Mouse (Mus musculus): ENCODE measurements around the gene Mettl21e. TPM values are rescaled to one million over a fixed set of nuclear protein-coding genes. Genes with fewer than 3 reads are reported as not detected.
A peak's percentile ranks its signal among the peaks of the same experiment; 100 is the strongest.
"Not testable (repeated sequence)": the region's sequence is repeated elsewhere in the genome, so short reads cannot be mapped to it uniquely, and the experiment has no call there.

Gene Mettl21e
- total RNA-seq (2014; fragmentation: Nextera tagmentation) (not detected in 2 replicates), total RNA-seq (2017) (not detected in 2 replicates)

DNA sequence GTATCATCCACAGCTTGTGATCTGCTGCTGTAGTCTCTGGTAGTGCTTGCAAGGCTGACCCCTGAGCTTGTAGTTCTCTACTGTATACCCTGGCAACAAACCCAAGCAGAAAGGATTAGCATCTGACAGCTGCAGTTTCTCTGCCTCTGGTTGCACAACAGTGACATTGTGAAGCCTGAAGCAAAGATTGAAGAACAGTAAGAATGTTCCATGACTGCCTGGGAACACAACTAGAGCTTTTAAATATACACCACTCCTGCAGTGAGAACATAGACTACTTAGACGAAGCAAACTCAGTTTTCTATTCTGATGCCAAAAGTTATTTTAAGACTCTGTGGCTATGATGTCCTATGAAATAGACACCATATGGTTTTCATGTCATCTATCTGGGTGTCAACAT lies at the start of gene Mettl21e:
Gene Mettl21e, minus strand, starts transcription at position 86 of the 400 bp plus-strand sequence.
- no peak for ATAC-seq (replicated peaks; ENCODE audit: poor library complexity, severe bottlenecking)

DNA sequence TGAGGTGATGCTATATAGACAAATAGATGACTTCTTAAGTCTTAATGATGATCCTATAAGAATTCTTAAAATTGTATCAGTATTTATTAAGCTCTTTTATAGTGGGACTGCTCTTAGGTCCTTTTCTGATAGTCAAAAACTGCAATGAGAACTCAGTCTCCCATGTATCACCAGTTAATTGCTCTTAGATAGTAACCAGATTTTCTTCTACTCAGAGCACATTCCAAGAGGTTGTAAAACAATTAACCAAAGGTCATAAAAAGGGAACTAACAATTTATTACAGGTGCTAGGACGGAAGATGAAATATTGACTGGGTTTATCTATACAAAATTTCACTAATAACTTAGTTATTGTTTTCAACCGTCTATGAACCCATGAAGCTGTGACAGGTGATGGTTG lies 21.7 kb upstream of the Mettl21e start:
- not testable (repeated sequence) for ATAC-seq (replicated peaks; ENCODE audit: poor library complexity, severe bottlenecking)

DNA sequence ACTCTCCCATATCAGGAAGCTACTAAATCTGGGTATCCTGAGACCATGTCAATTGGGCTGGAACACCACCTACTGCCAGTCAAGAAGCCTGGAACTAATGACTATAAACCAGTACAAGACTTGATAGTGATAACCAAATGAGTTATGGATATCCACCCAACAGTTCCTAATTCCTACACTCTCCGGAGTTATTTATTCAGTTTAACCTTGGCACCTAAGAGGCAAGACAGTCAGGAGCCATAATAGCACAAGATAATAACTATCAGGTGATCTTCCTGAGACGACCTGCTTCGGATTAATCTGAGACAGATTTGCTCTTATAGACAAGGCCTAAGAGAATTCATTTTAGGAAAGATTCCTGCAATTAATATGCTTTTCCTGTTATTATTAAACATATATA lies 21.2 kb upstream of the Mettl21e start:
- no peak for ATAC-seq (replicated peaks; ENCODE audit: poor library complexity, severe bottlenecking)

DNA sequence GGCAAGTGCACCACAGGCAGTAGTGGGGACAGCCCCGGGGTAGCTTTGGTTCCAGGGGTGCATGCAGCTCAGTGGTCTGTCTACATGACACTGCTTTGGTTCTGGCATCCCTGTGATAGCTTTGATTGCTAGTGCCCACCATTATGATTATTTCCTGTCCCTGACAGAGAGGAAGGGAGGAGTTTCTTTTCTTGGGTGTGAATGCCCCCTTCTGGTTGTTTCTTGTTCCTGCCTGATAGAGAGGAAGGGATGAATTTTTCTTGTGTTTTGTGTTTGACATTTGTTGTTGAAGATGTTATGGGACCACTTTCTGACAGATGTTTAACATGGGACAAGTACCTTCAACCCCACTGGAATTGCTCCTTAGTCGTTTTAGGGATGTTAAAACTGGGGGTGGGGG lies 18.5 kb upstream of the Mettl21e start:
- ATAC-seq (replicated peaks; ENCODE audit: poor library complexity, severe bottlenecking) = no peak

DNA sequence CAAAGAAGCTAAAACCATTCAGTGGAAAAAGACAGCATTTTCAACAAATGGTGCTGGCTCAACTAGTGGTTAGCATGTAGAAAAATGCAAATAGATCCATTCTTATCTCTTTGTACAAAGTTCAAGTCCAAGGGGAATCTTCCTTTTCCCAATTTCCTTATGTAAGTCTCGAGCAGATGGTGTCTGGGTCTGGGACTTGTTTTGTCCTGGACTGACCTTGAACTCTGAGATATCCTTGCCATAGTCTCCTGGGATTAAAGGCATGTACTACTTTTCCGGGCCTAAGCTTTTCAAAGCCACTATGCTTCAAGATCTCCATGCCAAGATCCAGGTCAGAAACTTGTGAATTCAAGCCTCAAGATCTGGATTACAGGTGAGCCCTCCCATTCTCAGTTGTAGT lies 16.6 kb upstream of the Mettl21e start:
- no peak for ATAC-seq (replicated peaks; ENCODE audit: poor library complexity, severe bottlenecking)

DNA sequence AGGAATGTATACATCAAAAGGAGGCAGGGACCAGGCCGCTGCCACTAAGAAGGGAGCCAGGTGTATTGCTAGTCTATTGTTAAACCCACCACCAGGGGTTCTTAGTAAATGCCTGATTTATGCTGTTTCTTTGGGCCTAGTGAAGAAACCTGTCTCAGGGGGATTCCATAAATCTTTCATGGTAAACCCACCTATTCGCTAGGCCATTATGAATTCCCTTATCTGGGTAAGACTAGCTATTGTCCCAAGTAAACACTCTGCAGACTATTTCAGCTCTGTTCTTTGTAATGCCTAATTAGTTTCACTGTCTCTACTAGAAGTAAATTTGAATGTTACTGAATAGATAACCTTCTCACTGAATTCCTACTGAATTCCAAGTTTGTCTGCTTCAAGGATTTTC lies 15.8 kb upstream of the Mettl21e start:
- ATAC-seq (replicated peaks; ENCODE audit: poor library complexity, severe bottlenecking) = not testable (repeated sequence)

DNA sequence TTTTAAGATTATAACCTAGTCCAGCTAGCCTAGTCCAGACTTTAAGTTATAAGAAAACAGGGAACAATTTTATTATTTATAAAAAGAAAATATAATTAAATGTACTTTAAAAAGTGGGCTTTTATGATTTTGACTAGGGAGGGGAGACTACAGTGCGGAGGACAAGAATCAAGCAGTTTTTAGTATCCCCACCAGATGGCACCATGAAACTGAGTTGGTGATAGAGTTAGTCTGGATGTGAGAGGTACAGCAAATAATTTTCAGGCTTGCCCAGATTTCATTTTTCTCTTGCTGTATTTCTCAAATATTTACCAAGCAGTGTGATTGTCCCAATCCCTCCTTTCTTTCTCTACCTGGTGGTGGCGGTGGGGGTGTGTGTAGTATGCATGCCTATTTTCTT lies 10.3 kb upstream of the Mettl21e start:
- no peak for ATAC-seq (replicated peaks; ENCODE audit: poor library complexity, severe bottlenecking)

DNA sequence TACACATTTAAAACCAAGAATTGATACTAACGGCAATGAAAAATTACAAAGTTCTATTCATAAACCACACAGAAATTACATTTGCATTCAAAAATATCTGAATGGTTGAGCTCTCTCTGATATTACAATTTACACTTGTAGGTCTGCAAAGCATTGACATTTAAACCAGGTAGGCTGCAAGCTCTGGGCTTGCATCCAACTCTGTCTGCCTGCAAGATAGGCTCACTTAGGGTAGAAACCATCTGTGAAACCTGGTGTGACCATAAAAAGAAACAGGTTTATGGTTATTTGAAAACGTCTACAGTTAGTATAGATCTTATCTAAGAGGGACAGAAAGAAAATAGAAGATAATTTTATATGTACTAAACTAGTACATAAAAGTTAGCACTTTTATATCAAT lies 1.6 kb downstream of the Mettl21e start:
- no peak for ATAC-seq (replicated peaks; ENCODE audit: poor library complexity, severe bottlenecking)

DNA sequence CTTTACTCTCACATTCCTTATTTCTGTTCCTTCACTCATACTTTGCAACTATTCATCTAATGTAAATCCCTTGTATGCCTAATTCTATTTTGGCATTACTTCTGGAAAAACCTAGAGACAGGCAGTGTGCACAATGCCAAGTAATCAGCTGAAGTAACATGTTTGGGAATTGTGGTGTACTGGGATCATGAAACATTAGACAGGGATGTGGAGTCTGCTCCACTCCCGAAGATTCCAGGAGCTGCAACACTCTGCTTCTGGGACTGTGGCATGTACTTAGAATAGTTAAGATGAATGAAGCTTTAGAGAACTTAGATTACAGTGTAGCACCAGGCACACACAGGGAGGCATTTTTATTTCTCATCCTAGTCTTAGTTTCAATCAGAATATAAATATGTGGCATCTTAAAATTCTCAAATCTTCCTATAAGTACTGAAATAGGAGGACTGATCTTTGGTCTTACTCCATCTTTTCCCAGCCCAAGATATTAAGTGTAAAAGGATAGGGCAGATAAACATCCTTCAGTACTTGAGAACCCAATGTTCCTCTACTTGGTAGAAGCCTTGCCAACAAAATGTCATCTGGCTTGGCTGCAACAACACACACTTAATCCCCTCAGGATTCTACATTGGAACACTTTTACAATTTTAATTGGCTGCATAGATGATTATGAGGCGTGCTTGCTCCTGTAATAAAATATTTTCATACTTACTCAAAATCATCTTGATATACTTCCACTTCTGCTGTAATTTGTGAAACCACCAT lies 2.2 kb downstream of the Mettl21e start:
- no peak for ATAC-seq (replicated peaks; ENCODE audit: poor library complexity, severe bottlenecking)

DNA sequence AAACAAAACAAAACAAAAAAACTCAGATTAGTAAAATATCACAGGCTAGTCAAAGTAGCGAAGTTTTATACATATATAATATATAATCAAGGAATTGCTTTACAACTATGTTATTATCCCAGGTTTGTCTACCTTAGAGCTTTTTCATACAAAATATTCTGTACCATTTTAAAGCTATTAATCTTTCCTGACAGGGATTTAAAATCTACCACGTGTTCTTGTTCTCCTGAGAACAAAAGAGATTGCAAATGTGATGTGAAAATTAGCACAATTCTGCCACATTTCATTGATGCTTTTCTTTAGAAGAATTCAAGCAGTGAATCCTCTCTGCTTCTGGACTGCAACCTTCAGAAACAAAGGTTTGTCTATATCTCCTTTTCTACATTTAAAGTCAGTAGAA lies 4.3 kb downstream of the Mettl21e start:
- no peak for ATAC-seq (replicated peaks; ENCODE audit: poor library complexity, severe bottlenecking)

DNA sequence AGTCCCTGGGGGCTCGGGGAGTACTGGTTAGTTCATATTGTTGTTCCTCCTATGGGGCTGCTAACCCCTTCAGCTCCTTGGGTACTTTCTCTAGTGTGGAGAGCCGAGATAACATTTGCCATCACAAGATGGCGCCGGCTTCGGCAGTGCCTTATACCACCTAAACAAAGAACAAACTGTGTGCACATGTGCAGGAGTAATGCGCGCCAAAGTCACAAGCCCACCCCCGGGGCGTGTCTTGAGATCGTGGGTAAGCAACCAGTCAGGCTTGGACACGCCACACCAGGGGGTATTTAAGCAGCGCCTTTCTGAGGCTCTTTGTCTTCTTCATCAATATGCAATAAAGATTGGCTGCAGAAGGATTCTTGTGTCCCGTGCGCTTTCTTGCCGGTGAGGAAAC lies 15.9 kb downstream of the Mettl21e start:
- ATAC-seq (replicated peaks; ENCODE audit: poor library complexity, severe bottlenecking) = no peak

DNA sequence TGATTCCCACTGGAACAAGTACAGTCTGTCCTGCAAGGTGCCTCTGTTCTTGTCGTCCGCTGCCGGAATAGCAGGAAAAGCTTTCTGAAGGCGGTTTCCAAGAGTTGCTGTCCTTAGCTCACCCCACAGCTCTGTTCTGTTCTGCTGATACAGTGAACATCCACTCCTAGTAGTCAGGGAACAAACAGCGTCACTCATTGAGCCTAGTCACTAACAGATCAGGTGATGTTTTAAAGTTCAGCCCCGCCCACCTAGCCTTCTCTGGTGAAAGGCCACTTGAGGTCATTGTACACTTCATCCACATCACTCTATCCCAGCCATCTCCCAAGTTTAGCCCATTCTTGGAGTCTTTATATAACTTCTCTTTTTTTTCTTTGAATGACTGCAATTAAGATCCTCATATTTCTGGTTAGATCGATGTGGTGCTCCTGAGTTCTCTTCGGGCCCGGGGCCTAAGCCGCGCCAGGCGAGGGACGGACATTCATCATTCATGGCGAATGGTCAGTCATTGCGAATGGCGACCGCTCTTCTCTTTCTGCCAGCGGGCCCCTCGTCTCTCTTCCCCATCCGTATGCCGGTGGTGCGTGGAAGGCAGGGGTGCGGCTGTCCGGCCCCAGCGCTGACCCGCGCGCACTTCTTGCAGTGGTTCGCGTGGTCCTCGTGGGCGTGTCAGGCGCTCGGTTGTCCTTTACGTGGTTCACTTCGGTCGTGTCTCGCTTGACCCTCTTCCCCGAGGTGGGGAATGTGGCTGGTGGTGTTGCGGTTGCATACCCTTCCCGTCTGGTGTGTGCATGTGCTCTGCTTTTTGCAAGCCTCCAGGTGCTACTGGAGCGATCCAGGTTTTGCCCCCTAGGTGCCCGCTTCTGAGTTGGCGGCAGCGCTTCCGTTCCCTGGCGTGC lies 20.2 kb downstream of the Mettl21e start:
- peak; percentile 58 for ATAC-seq (replicated peaks; ENCODE audit: poor library complexity, severe bottlenecking)

DNA sequence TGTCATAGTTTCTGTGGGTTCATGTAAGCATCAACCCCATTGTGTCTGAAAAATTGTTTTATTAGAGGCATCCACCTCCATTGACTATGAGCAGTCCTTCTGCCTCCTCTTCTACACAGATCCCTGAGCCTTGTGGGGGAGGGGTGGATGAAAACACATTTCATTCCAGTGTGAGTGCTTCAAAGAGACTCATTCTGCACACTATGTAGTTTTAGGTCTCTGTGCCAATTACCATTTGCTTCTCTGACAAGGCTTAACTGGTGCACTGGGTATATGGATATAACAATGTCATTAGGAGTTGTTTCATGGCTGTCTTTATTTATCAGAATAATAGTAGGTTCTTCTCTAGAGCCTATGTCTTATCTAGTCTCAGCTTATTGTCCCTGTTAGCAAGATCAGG lies 32.4 kb downstream of the Mettl21e start:
- no peak for ATAC-seq (replicated peaks; ENCODE audit: poor library complexity, severe bottlenecking)

DNA sequence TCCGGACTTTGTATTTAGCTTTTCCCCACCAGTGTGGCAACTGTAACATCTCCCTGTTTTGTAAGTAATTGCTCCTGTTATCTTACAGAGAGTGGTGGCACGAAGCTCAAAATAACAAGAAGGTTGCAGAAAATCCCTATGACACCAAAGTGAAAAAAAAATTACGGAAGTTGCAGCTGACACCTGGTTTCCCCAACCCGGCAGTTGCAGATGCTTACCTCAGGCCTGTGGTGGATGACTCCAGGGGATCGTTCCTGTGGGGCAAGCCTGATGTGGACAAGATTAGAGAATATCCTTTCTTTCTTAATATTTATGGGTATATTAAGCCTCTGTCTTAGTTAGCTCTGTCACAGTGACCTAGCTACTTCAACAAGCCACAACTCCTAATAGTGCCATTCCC lies 40.7 kb downstream of the Mettl21e start:
- ATAC-seq (replicated peaks; ENCODE audit: poor library complexity, severe bottlenecking) = no peak

DNA sequence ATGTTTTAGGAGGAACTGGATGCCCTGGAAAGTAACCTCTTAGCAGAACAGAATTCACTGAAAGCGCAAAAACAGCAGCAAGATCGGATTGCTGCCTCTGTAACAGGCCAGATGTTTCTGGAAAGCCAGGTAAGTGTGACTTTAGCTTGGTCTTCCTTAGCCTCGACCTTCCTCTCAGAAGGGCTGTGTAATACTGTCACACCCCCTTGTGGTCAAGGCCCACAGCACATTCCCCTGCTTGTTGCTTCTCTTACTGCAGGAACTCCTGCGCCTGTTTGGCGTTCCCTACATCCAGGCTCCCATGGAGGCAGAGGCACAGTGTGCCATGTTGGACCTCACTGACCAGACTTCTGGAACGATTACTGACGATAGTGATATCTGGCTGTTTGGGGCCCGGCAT lies 44.9 kb downstream of the Mettl21e start:
- ATAC-seq (replicated peaks; ENCODE audit: poor library complexity, severe bottlenecking) = 0 out of 2 replicates have a peak, but pooled peaks have one; percentile 40

DNA sequence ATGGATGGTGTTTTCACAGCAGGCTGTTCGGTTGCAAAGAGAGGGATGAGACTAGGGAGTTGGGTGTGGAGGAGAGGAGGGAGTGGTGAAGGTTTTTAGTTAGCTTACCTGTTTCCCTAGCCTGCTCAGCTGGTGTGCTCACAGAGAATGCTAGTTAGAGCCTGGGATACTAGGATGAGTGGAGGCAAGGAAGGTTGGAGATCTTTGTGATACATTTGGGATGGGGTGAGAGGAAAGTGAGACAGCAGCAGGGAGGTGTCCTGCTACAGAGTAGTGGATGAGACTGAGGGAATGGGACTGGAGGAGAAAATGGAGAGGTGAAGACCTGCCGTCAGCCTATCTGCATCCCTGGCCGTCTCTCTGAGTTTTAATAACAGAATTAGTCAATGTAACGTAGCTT lies 46.1 kb downstream of the Mettl21e start:
- no peak for ATAC-seq (replicated peaks; ENCODE audit: poor library complexity, severe bottlenecking)

DNA sequence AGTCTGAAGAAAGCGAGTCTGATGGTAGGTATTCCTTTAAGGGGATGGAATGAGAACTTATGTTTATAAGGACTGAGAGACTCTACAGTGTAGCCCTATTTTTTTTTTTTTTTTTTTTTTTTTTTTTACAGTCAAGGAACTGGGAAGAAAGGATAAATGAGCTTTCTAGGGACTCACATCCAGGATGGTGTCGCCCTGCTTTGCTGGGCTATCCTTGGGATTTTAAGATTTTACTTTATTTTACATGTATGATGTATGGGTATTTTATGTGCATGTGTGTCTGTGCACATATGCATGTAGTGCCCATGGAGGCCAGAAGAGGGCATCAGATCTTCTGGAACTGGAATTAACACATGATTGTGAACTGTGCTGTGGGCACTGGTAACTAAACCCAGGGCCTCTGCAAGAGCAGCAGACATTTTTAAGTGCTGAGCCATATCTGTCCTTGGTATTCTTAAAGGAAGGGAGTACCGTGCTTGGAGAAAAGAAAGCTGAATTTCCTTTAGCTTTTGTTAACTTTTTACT lies 50.8 kb downstream of the Mettl21e start:
- ATAC-seq (replicated peaks; ENCODE audit: poor library complexity, severe bottlenecking) = no peak

DNA sequence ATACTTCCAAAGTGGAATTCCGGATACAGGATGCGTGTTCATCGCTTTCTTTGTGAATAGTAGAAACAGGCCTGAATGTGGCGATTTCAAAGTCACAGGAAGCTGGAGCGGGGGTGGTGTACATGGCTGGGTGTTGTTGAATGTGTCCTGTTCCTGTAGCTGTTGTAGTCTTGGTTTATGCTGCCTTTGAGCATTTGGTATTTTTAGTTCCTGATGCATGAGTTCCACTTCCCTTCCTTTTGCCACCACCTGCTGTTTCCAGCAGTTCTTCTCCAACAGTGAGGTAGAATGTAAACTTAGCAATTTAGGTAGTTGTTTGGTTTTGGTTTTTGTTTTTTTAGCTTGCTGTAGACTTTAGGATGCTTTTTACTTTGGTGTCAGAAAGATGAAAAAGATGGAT lies 56.4 kb downstream of the Mettl21e start:
- ATAC-seq (replicated peaks; ENCODE audit: poor library complexity, severe bottlenecking) = peak; percentile 61

DNA sequence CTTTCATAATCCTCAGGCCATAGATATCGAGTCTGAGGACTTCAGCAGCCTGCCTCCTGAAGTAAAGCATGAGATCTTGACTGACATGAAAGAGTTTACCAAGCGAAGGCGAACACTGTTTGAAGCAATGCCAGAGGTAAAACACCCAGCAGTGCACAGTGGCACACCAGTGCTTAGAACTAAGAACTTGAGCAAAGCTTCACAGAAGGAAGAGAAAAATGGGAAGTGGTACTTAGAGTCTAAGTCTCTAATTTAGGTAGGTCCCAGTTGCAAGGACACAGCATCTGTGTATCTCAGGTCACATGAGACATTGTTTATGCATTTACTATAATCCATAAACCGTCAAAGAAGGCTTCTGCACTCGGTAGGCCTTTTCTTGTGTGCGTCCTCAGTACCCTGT lies 56.9 kb downstream of the Mettl21e start:
- ATAC-seq (replicated peaks; ENCODE audit: poor library complexity, severe bottlenecking) = peak; percentile 58

DNA sequence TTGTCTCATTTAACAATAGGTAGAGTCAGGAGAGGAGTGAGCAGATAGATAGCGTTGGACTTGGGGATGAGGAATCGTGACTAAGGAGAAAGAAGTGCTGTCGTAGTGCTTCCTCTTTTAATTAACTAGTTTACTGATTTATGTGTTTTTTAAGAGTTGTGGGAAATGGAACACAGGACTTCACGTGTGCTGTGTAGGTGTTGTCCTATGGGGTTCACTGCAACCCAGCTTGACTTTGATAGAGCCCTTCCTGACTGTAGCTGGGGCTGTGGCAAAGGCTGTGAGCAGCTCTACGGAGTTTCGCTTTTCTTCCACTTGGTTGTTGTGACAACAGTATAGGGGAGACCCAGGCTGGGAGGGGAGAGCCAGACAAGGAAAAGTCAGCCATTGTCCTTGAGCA lies 60.4 kb downstream of the Mettl21e start:
- ATAC-seq (replicated peaks; ENCODE audit: poor library complexity, severe bottlenecking) = peak; percentile 22; the same call in 1 of the 2 replicates

DNA sequence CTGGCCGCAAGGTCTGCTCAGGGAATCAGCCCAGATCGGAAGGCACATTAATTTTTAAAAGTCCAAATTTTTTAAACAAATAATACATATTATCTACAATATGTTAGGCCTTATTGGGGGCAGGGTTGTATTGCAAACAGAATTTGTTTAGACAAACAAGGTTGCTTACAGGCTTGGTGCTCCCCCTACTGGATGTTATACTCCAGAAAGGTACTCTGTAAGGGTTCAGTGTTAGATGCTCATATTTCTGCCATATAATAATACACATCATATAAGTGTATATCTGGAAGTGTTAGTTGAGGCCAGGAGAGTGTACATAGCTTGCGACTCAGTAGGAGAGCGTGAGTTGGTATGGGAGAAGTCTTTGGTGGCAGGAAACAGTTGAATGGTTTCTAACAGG lies 63.5 kb downstream of the Mettl21e start:
- ATAC-seq (replicated peaks; ENCODE audit: poor library complexity, severe bottlenecking) = no peak; the same call in 1 of the 2 replicates

Measured in granulocyte monocyte progenitor cell, adult 5-6 weeks (primary cell).